Mouse (Mus musculus) neural tube, embryonic 13.5 days (tissue): Measurements from ENCODE around the gene Gm10518. TPM values are rescaled to one million over a fixed set of nuclear protein-coding genes. Genes with fewer than 3 reads are reported as not detected.
"Not testable (repeated sequence)": the region's sequence is repeated elsewhere in the genome, so short reads cannot be mapped to it uniquely, and the experiment has no call there.

Experiments
- ATAC-seq: fragments of 200-750 bp; cut with Nextera tagmentation; 2 replicates; pipeline ENCODE4 v1.8.0; 2017; ENCODE audit warnings: low read depth, mild to moderate bottlenecking, moderate TSS enrichment, moderate library complexity
- H3K27ac ChIP-seq: fragments of 300-500 bp; sonication (generic); replicated peaks from 2 replicates; pipeline ENCODE4 v1.5.1; 2015; ENCODE audit warnings: moderate library complexity, mild to moderate bottlenecking, inconsistent platforms
- H3K27me3 ChIP-seq: fragments of 300-500 bp; sonication (generic); 2 replicates; pipeline ENCODE4 v1.6.1; 2015; ENCODE audit warnings: mild to moderate bottlenecking, inconsistent platforms
- H3K36me3 ChIP-seq: fragments of 300-500 bp; sonication (generic); 2 replicates; pipeline ENCODE4 v1.6.1; 2015; ENCODE audit warnings: mild to moderate bottlenecking, inconsistent platforms
- H3K4me1 ChIP-seq: fragments of 300-500 bp; sonication (generic); replicated peaks from 2 replicates; pipeline ENCODE4 v1.6.1; 2015; ENCODE audit warnings: inconsistent platforms
- H3K4me2 ChIP-seq: fragments of 300-500 bp; sonication (generic); 2 replicates; pipeline ENCODE4 v1.6.1; 2015; ENCODE audit warnings: inconsistent platforms, mild to moderate bottlenecking, moderate library complexity
- H3K4me3 ChIP-seq: fragments of 300-500 bp; sonication (generic); 2 replicates; pipeline ENCODE4 v1.5.1; 2015; ENCODE audit warnings: mild to moderate bottlenecking, inconsistent platforms
- H3K9ac ChIP-seq: fragments of 300-500 bp; sonication (generic); 2 replicates; pipeline ENCODE4 v1.6.1; 2015; ENCODE audit warnings: moderate library complexity, mild to moderate bottlenecking, inconsistent platforms
- H3K9me3 ChIP-seq: fragments of 300-500 bp; sonication (generic); 2 replicates; pipeline ENCODE4 v1.6.1; 2016; ENCODE audit warnings: inconsistent platforms
- WGBS: fragments of 180-500 bp; shearing (Covaris S2); methylation state at CpG from one replicate; pipeline ENCODE4 v1.1.7; 2015; 5-methylcytosine and 5-hydroxymethylcytosine counted together
- polyA plus RNA-seq: library from polyadenylated mRNA; unstranded; fragments of >200 nt; fragmentation: Nextera tagmentation; extraction: Ambion mirVana; gene quantifications from 2 replicates; pipeline ENCODE4 v1.2.1, GENCODE M21; 2015

Gene Gm10518
- polyA plus RNA-seq, 1 experiment from 2014 or later = not detected

GRCm38 (mm10) chr1:179807468-179807867, 4.3 kb downstream of the Gm10518 start:
- Histone ChIP-seq H3K4me1 (peaks cover 10% of the 10 kb centered on the region), H3K9me3 (no peaks in the 10 kb centered on the region), H3K27ac (no peak overlapping the region), H3K9ac (no peak overlapping the region), H3K4me2 (no peak overlapping the region), H3K27me3 (no peaks in the 10 kb centered on the region), H3K36me3 (no peaks in the 10 kb centered on the region), H3K4me3 (no peak overlapping the region)
- ATAC-seq = no peak
- 92% methylated on average over 4 of the region's 4 CpGs for WGBS

- Histone ChIP-seq H3K4me1 (peaks cover 7% of the 10 kb centered on the region), H3K4me2 (no peak overlapping the region), H3K27ac (no peak overlapping the region), H3K4me3 (no peak overlapping the region), H3K36me3 (no peaks in the 10 kb centered on the region), H3K9me3 (no peaks in the 10 kb centered on the region), H3K9ac (no peak overlapping the region), H3K27me3 (no peaks in the 10 kb centered on the region)
- ATAC-seq = no peak
- WGBS = 83% methylated on average over 3 of the region's 3 CpGs
These were observed 5.1 kb downstream of the Gm10518 start for GRCm38 (mm10) chr1:179808300-179808699.

GRCm38 (mm10) chr1:179813385-179813784, 10.2 kb downstream of the Gm10518 start:
- Histone ChIP-seq H3K4me1 (no peaks in the 10 kb centered on the region), H3K36me3 (no peaks in the 10 kb centered on the region), H3K4me2 (no peak overlapping the region), H3K9me3 (no peaks in the 10 kb centered on the region), H3K9ac (no peak overlapping the region), H3K4me3 (no peak overlapping the region), H3K27me3 (no peaks in the 10 kb centered on the region), H3K27ac (no peak overlapping the region)
- 62% methylated on average over 2 of the region's 2 CpGs for WGBS
- ATAC-seq = no peak

GRCm38 (mm10) chr1:179814616-179815015, 11.4 kb downstream of the Gm10518 start:
- WGBS = 88% methylated on average over 2 of the region's 2 CpGs
- Histone ChIP-seq H3K27ac (no peak overlapping the region), H3K36me3 (no peaks in the 10 kb centered on the region), H3K27me3 (no peaks in the 10 kb centered on the region), H3K4me1 (no peaks in the 10 kb centered on the region), H3K4me2 (no peak overlapping the region), H3K9me3 (no peaks in the 10 kb centered on the region), H3K4me3 (no peak overlapping the region), H3K9ac (no peak overlapping the region)
- ATAC-seq = no peak

GRCm38 (mm10) chr1:179818490-179819278, 15.5 kb downstream of the Gm10518 start:
- not testable (repeated sequence) for H3K27me3 ChIP-seq, H3K27ac ChIP-seq, ATAC-seq, H3K36me3 ChIP-seq, H3K9me3 ChIP-seq, H3K4me3 ChIP-seq, H3K4me2 ChIP-seq, H3K9ac ChIP-seq, H3K4me1 ChIP-seq
- 92% methylated on average over 11 of the region's 11 CpGs for WGBS

GRCm38 (mm10) chr1:179824549-179824948, 21.4 kb downstream of the Gm10518 start:
- 0 out of 2 replicates have a peak, but pooled peaks cover 3% of the 10 kb centered on the region for H3K9me3 ChIP-seq
- H3K4me2 ChIP-seq = no peak overlapping the region
- H3K36me3 ChIP-seq = no peaks in the 10 kb centered on the region
- ATAC-seq = no peak
- H3K27ac ChIP-seq = no peak overlapping the region
- no peaks in the 10 kb centered on the region for H3K27me3 ChIP-seq
- no peaks in the 10 kb centered on the region for H3K4me1 ChIP-seq
- no peak overlapping the region for H3K9ac ChIP-seq
- WGBS = 74% methylated on average over 5 of the region's 5 CpGs
- H3K4me3 ChIP-seq = no peak overlapping the region

GRCm38 (mm10) chr1:179828051-179828450, 24.9 kb downstream of the Gm10518 start:
- ATAC-seq = no peak
- Histone ChIP-seq H3K4me1 (no peaks in the 10 kb centered on the region), H3K36me3 (no peaks in the 10 kb centered on the region), H3K4me3 (no peak overlapping the region), H3K9ac (no peak overlapping the region), H3K27ac (no peak overlapping the region), H3K9me3 (no peaks in the 10 kb centered on the region), H3K27me3 (no peaks in the 10 kb centered on the region), H3K4me2 (no peak overlapping the region)
- 94% methylated on average over 5 of the region's 5 CpGs for WGBS

GRCm38 (mm10) chr1:179828900-179829299, 25.7 kb downstream of the Gm10518 start:
- Histone ChIP-seq H3K9ac (no peak overlapping the region), H3K4me3 (no peak overlapping the region), H3K4me1 (no peaks in the 10 kb centered on the region), H3K27me3 (no peaks in the 10 kb centered on the region), H3K27ac (no peak overlapping the region), H3K9me3 (no peaks in the 10 kb centered on the region), H3K4me2 (no peak overlapping the region), H3K36me3 (no peaks in the 10 kb centered on the region)
- no peak for ATAC-seq
- WGBS = 85% methylated on average over 4 of the region's 4 CpGs

- H3K27ac ChIP-seq = no peak overlapping the region
- H3K4me1 ChIP-seq = no peaks in the 10 kb centered on the region
- H3K27me3 ChIP-seq = no peaks in the 10 kb centered on the region
- H3K9me3 ChIP-seq = peaks cover 13% of the 10 kb centered on the region
- H3K4me2 ChIP-seq = no peak overlapping the region
- no peak for ATAC-seq
- WGBS = 85% methylated on average over 7 of the region's 7 CpGs
- H3K36me3 ChIP-seq = no peaks in the 10 kb centered on the region
- no peak overlapping the region for H3K4me3 ChIP-seq
- no peak overlapping the region for H3K9ac ChIP-seq
These were observed 29.6 kb downstream of the Gm10518 start for GRCm38 (mm10) chr1:179832710-179833240.

- Histone ChIP-seq H3K27me3 (no peaks in the 10 kb centered on the region), H3K4me1 (no peaks in the 10 kb centered on the region), H3K9ac (no peak overlapping the region), H3K9me3 (peaks cover 13% of the 10 kb centered on the region), H3K27ac (no peak overlapping the region), H3K36me3 (no peaks in the 10 kb centered on the region), H3K4me3 (no peak overlapping the region), H3K4me2 (no peak overlapping the region)
- ATAC-seq = no peak
- 89% methylated on average over 1 of the region's 1 CpGs for whole genome bisulfite sequencing
These were observed 30.4 kb downstream of the Gm10518 start for GRCm38 (mm10) chr1:179833596-179833995.

- WGBS = 82% methylated on average over 1 of the region's 1 CpGs
- no peak overlapping the region for H3K4me2 ChIP-seq
- no peaks in the 10 kb centered on the region for H3K27me3 ChIP-seq
- H3K36me3 ChIP-seq = no peaks in the 10 kb centered on the region
- no peaks in the 10 kb centered on the region for H3K4me1 ChIP-seq
- H3K27ac ChIP-seq = no peak overlapping the region
- H3K9ac ChIP-seq = no peak overlapping the region
- peaks cover 13% of the 10 kb centered on the region for H3K9me3 ChIP-seq
- H3K4me3 ChIP-seq = no peak overlapping the region
- ATAC-seq = no peak
These were observed 32.7 kb downstream of the Gm10518 start for GRCm38 (mm10) chr1:179835753-179836425.
